Mouse (Mus musculus) CD4-positive helper T cell, adult 2 months (primary cell): ENCODE data around the gene Naa80.
A peak's percentile ranks its signal among the peaks of the same experiment; 100 is the strongest.

ENCODE experiments used
- DNase-seq: peaks from one replicate; pipeline ENCODE4 v3.0.0-alpha.2; 2012; ENCODE audit warnings: low read depth, missing footprints, low spot score

Gene Naa80

DNA sequence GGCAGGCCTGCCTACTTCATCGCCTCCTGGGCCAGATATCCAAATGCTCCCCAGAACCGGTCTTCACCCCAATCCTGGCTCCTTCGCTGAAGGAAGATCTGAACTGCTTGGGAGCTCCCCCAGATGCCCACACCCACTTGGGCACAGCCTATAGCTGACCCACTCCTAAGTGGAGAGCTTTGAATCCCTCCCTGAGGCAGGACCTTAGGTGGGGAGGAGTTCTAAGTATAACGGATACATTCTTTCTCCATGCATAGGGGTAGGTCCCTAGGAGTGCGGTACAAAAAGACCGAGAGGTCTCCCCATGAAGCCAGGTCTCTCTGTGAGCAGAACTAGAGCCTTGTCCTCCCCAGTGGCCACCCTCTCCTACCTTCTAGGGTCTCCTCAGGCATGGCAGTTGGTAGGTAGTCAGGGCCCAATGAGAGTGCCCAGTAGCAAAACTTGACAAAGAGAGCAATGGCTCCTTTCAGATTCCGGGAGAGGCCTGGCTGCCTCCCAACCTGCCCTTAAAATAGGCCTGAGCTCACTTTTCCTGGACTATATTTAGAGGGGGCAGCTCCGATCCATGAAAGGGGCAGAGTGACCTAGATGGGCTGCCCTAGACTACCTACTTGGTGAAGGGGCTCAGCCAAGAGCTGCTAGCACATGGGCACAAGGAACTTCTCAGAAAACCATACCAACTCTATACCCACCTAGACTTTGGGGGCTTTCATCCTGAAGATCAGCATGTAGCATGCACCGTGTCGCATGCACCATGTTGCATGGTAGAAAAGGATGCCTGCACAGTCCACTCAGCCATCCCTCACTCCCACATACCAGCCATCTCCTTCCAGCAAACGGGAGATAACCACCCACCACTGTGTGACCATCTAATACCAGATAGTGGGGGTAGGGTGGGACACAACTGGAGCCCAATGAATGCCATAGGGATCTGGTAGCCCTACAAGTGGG, 18.2 kb downstream of the Naa80 start:
- DNase-seq: no peak

DNA sequence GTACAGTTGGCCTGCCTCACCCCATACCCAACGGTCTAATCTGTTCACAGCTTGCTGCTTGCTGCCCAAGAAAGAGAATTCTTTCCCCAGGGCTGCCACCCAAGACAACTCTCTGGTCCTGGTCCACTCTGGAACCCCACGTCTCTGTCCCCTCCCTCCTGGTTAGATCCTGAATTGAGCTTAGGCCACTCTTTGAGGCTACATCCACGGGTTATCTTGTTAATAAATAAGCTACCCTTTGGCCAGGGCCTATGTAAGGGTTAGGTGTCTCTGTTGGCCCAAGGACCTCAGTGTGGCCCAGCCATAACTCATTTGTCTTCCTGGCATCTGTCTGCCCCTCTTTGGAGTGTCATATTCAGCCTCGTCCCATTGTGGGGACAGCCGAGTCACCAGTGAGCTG, 19.7 kb downstream of the Naa80 start:
- no peak for DNase-seq

DNA sequence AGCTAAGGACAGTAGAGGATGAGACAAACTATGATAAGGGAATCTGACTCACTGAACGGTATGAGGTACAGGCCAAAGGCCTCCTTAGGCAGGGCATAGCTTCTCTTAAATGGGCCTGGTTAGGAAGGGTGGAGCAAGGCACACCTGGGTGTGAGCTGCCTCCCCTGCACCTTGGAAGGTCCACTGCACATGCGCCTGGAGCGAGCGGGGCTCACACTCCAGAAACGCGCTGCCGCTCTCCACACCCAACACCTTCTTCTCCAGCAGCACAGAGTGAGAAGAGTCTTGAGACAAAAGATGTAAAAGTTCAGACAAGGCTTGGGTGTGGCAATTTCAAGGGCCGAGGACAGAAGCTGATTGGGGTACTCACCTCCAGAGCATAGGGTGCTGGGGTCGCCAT, 20.7 kb downstream of the Naa80 start:
- no peak for DNase-seq

DNA sequence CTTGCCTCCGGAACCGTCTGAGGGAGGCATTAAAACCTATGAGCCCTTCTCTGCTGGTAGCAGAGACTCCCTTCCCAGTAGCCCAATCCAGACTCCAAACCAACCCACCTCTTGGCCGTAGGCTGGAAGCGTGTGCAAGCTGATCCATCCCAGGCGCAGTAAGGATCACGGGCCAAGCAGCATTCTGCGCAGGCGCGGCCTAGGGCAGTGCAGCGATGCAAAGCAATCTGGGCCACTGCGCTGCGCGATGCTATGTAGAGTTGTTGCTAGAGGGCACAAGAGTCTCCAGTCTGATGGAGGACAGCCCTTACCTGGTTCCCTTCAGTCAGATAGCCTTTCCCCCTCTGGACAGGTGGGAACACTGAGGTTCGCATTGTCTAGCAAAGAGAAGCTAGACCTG, 21.2 kb downstream of the Naa80 start:
- no peak for DNase-seq

DNA sequence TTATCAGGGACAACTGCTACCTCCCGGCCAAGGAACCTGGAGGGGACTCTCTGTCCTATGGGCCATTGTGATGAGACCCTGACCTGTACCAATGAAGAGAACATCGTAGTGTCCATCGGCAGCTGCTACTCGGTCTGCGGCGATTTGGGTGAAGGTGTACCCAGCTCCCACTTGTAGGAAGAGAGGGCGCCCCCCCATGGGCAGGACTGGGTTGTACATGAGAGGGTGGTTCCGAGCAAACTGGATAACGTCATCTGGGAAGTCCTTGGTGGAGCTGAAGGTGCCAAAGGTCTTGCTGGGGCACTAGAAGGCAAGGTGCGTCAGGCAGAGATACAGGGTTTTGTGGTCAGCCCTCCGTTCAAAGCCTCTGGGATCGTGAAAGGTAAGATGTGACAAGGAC, 22.1 kb downstream of the Naa80 start:
- no peak for DNase-seq

DNA sequence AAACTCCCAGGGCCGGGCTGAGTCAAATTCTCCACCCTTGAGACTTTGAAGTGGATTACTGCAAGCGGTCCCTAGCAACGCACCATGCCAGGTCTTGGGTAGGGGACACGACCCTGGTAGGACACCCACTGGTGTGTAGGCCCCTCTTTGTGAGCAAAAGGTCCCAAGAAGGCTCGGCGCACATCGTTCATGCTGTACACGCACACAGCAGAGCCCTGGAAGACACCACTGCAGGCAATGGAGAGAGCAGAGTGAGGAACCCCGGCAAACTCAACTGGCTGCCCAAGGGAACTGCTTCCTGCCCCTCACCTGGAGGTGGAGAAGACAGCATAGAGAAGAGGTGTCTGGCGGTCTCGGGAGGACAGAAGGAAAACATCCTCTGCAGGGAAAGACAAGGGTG, 22.6 kb downstream of the Naa80 start:
- no peak for DNase-seq

DNA sequence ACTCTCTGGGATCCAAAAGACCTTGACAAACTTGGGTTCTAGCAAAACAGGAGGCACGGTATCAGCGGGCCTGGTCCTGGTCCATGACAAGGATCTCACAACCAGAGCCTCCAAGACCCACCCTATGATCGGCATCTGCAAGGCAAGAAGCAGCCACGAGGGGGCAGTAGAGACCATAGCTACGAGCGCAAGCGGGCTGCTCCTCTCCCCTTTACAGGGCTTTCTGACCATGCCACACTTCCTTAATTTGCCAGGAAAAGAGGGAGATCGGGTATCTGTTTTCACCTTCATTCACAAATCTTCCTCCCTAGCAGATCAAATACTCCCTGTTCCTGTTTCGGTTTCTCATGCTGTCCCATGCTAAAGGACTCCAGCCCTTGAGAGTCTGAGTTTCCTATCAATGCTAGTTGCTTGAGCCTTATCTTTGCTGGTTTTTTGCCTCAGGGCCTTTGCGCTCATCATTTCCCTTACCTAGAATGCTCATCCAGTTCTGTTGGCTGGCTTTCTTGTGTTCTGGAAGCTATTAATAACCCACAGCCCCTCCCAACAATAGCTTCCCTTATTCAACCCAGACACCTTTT, 23.5 kb downstream of the Naa80 start:
- DNase-seq: peak; percentile 82

DNA sequence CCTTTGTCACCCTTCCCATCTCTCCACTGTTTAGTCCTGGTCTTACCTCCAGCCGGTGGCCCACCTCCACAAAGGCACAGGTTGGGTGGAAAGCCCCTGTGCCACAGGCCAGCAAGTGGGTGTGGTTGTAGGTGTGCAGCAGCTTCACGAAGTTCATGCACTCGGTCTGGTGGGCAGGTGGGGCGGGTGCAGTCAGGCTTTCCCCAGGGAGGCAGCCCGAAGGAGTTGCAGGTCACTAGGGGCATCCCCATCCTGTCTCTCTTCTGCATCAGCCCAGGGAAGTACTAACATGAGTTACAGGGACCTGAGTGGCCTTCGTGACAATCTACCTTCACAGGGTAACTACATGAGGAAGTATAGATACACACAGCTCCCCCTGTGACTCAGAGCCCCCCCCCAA, 24.6 kb downstream of the Naa80 start:
- no peak for DNase-seq

DNA sequence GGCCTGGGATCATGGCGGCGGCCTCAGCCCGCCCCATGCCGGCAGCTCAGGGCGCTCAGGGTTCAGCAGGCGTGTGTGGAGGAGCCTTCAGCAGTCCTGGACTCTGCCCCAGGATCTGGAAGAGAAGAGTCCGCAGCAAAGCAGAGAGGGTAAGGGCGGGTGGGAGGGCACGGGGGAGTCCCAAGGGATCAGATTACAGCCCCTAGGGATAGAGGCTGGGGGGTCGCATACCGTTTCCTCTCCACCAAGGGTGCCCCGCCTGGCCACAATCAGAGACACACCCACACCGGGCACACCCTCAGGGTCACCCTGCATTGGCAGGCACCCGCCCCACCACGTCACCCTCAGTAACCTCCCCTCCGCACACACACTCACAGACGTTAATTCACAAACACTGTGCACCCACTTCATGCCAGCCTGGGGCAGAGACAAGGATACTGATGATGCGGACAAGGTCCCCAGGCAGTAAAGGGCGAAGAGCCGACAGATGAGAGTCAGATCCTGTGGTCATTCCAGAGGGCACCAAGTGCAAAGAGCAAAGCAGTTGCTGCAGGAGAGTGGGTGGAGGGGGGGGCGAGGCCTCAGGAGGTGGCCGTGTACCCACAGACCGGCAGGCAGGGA, 26.5 kb downstream of the Naa80 start:
- DNase-seq: no peak

DNA sequence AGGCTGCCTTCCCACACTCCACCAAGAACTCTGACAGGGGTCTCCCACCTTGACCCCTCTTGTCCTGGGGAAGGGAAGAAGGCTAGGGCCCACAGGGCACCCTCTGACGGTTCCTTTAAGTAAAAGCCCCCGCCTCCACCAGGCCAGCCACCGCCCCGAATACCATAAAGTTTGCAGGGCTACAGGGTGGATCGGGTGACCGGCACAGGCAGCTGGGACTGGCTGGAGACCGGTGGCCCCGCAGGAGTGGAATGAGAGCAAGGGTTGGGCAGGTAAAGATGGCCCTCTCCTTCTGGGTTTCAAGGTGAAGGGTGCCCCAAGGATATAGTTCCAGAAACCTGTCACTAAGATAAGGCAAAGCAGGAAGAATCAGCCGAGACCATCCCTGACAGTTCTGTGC, 27.9 kb downstream of the Naa80 start:
- no peak for DNase-seq

DNA sequence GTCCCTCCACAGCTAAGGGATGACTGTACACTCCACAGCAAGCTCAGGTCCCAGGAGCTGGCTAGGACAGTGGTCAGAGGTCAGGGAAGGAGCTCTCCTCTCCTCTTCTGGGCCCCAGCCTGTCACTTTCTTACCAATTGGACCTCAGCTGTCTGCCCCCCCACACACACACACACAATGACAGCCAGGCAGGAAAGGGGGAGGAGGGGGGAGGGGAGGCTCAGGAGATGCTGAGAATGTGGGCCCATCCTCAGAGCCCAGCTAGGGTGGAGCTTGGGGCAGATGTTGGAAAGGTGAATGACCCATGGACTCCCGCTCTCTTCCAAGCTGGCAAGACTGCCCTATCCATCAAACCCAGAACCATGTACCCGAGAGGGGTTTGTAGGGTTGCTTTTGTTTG, 28.3 kb downstream of the Naa80 start:
- DNase-seq: no peak

DNA sequence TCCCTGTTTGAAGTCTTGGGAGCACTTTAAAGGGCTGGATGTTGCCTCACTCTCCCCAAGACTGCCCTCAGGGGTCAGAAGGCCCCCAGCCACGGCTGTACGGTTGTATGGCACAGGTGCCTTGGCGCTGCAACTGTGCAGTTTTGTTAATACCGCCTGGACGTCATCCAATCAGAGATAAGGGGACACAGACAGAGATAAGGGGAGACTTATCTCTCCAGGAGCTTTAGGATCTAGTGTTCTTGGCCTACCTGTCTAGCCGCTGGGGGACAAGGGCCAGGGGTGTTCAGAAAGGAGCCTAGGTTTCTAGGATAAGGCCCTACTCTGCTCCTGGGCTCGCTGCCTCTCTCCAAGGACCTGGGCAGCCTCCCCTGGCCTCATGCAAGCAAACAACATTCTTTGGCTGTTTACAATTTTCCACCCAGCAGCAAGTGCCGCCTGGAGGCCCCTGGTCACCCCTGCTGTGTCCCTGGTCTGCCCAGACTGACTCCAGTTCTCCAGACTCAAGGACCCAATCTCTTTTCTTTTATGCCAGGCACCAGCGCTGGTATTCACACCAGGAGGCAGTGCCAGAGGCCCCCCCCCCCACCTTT, 29.1 kb downstream of the Naa80 start:
- DNase-seq: no peak

DNA sequence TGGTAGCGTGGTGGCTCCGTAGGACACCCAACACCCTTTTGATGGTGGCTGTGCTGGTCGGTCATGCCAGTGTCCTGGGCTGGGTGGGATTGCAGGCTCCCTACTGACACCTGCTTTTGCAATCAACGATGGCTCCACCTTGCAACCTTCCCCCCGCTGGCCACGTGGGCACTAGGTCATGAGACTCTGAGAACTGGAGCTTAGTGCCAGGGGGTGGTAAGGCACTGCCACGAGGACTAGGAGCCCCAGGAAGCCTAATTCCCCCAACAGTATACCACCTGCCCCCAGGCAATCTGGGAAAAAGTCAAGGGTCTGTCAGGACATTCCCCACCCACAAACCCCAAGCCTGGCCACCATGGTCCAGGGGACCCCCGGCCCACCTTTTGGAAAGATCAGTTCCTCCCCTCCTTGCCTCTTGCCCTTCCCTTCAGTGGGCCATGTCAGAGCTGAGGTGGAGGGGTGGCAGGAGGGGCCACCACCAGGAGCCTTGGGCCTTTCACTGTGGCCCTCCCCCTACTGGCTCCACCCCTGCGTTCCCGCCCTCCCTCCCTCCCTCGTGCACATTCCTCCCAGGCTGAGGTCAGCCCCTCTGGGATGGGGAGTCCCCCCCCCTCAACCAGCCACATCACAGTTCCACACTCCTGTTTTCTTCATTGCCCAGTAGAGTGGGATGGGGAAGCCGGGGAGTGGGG, 30.2 kb downstream of the Naa80 start, which contains the start of gene Sema3b:
Gene Sema3b, minus strand, starts transcription at position 489 of the 692 bp plus-strand sequence.
- no peak for DNase-seq

DNA sequence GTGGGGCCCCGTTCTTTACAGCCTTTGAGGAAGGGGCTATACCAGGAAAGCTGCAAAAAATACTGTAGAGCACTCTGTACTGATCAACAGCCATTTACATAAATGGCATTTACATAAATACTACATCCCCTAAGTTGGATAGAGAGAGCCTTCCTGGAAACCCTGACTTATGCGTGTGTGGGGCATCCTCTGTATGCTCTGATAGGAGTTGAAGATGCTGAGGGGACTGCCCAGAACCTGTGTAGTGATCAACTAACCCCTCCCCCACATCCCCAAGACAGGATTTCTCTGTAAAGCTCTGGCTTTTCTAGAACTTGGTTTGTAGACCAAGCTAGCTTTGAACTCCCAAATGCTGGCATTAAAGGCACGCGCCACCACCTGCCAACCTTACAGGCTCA, 30.7 kb downstream of the Naa80 start:
- DNase-seq: no peak

DNA sequence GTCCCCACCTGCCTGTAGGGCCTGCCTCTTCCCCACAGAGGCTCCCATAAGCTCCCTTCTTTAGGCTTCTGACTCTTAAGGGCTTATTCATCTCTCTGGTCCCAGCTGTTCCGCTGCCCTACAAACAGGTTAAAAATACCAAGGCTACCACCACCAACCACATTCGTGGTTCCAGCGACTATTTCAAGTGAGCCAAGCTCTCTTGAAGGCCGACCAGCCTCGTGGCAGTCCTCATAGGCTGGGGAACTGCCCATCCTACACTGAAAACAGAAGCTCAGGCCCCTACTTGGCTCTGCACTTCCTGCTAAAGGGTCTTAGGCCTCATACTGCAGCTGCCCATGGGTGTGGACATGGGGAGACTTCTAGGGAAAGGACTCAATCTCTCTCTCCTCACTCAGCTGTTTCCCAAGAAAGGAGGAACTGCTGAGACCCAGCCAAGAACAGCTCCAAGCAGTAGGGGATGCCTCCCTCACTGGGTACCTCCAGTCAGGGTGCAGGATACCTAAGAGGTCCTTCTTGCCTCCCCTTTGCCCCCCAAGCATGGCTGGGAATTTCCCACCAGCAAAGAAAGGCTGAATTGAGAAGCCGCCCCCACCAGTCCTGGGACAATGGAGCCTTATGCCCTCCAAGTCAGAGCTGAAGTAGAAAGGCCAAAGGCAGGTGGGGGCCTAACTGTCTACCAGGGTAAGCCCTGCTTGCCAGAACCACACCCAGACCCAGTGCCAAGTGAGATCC, 32.9 kb downstream of the Naa80 start:
- DNase-seq: no peak

DNA sequence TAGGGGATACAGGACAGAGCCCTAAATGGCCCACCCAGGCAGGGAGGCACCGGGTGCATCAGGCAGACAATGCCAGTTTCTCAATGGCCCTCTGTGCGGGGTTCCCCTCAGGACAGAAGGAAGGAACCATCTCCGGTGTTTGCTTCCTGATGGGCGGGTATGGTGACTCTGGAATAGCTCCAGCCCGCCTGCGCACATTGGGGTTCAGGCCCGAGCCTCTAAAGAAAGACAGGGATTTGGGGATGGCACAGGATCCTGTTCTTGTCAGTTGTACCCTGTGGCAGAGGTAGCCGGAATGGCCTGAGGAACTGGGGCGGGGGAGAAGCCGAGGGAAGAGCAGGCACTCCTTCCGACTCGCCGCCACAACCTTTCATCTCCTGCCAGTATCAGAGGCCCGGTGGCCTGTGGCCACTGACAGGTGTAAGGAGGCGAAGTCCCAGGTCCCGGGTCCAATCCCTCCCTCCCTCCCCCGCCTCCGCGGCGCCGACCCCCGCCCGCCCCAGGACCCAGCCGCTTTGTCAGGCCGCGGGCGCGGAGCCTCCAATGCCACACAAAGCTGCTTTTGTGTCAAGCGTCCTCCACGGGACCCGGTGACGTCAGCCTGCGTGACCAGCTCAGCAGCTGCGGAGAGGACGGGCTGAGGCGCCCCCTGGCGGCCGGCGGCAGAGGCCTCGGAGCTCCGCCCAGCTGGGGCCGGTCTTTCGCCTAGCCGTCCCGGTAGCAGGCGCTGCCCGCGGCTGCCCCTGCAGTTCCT, 33.7 kb downstream of the Naa80 start:
- peak; percentile 95 for DNase-seq

DNA sequence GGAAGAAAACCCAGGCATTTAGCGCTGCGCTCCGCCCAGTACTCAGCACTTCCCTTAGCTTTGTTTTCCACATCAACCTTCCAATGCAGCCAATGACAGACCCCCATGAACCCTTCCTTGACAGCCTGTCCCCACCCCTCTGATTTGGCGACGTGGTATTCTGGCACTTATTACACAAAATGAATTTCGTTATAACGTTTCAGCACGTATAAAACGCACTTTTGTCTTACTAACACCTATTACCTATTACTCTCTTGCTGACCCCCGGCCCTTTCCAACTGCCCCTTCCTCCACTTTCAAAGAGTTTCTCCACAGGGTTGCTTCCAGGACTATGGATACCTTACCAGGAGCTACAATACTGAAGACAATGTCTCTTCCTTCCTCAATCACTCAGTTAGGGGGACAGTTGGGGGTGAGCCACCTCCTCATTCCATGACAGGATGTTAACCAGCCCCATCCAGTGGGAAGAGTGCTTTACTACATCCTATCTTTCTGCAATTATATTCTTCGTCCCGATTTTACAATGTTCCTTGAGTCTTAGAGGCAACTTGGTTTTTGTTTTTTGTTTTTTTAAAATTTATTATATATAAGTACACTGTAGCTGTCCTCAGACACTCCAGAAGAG, 34.4 kb downstream of the Naa80 start:
- no peak for DNase-seq

DNA sequence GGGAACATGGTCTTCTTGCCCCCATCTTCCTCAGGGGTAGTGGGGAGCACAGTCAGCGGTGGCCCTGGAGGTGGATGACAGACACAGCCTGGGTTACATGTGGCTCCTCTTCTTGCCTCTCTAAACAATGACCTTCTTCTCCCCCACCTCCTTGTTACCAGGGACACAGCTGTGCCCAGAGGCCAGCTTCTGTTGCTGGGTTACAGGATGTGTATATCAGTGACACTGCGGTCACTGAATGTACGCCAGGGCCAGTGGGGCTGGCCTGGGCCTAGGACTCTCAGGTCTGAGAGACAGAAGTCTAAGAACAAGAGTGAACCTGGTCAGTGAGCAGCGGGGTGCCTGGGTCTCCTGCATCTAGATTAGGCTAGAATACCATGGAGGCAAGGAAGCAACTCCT, 36.3 kb downstream of the Naa80 start:
- no peak for DNase-seq

DNA sequence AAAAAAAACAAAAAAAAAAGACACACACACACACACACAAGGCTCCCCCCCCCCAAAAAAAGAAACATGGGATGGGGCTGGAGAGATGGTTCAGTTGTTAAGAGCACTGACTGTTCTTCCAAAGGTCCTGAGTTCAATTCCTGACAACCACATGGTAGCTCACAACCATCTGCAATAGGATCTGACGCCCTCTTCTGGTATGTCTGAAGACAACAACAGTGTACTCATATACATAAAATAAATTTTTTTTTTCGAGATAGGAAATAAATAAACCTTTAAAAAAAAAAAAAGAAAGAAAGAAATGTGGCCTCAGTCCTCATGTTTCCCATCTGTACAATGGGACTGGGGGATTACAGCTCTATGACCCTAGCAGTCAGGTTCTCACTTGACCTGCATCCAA, 38.8 kb downstream of the Naa80 start:
- DNase-seq: no peak

DNA sequence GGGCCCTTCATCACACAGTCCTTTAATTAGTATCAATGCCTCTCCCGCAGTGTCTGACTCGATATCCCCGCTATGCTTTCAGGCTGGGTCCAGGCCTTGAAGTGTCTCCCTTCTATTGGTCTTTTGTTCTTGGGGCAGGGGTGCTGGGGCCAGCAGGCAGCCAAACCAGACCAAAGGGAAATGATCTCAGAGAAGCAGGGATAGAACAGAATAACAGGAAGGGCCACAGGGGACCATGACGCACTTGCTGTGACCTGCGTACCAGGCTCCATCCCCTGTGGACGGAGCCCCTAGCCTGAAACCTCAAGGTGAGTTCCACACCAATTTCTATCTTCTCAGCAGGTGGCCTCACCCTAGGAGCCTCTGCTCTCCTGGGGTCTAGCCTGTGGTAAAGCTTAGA, 39.4 kb downstream of the Naa80 start:
- no peak for DNase-seq
